Mouse (Mus musculus) C2C12 (cell line): ENCODE results near the gene Fancc. TPM values are rescaled to one million over a fixed set of nuclear protein-coding genes. Genes with fewer than 3 reads are reported as not detected.

Experiments
- H3K27me3 ChIP-seq: one replicate; pipeline ENCODE4 v1.6.1; 2011; ENCODE audit not compliant: control insufficient read depth, insufficient read depth, insufficient read length
- H3K36me3 ChIP-seq: one replicate; pipeline ENCODE4 v1.6.1; 2011; ENCODE audit not compliant: control insufficient read depth, insufficient read depth
- H3K4me3 ChIP-seq: one replicate; pipeline ENCODE4 v1.5.1; 2011; ENCODE audit warnings: mild to moderate bottlenecking, control low read depth; ENCODE audit not compliant: poor library complexity, insufficient read depth, severe bottlenecking
- H3K79me2 ChIP-seq: one replicate; pipeline ENCODE4 v1.6.1; 2011; ENCODE audit not compliant: control insufficient read depth, insufficient read depth
- H3K79me3 ChIP-seq: one replicate; pipeline ENCODE4 v1.6.1; 2011; ENCODE audit warnings: low read depth, control low read depth
- H3ac ChIP-seq: one replicate; pipeline ENCODE3; 2011; ENCODE audit warnings: low read depth; ENCODE audit not compliant: control insufficient read depth, insufficient read length
- CEBPB ChIP-seq: IDR thresholded peaks from one replicate; pipeline ENCODE4 v1.6.1; 2011; ENCODE audit warnings: low read depth, mild to moderate bottlenecking, control low read depth, moderate library complexity
- CTCF ChIP-seq: IDR thresholded peaks from one replicate; pipeline ENCODE4 v1.5.1; 2011; ENCODE audit not compliant: control insufficient read depth, insufficient read depth, insufficient read length
- FOSL1 ChIP-seq: IDR thresholded peaks from one replicate; pipeline ENCODE4 v1.8.0; 2011; ENCODE audit warnings: mild to moderate bottlenecking, low read length; ENCODE audit not compliant: poor library complexity, insufficient read depth, severe bottlenecking
- MAX ChIP-seq: IDR thresholded peaks from one replicate; pipeline ENCODE4 v1.6.1; 2011; ENCODE audit warnings: mild to moderate bottlenecking, control low read depth
- MYOD1 ChIP-seq: IDR thresholded peaks from one replicate; pipeline ENCODE4 v1.6.1; 2011; ENCODE audit warnings: low read depth; ENCODE audit not compliant: control insufficient read depth, insufficient read length
- MYOG ChIP-seq: IDR thresholded peaks from one replicate; pipeline ENCODE4 v1.6.1; 2011; ENCODE audit not compliant: control insufficient read depth, insufficient read length; ENCODE audit errors: extremely low read depth
- USF1 ChIP-seq: IDR thresholded peaks from one replicate; pipeline ENCODE4 v1.6.1; 2011; ENCODE audit warnings: low read depth, mild to moderate bottlenecking, control low read depth, moderate library complexity
- polyA plus RNA-seq: library from polyadenylated mRNA; unstranded; fragments of >200 nt; fragmentation: generic; extraction: Trizol; gene quantifications from one replicate; pipeline ENCODE4 v1.2.1, GENCODE M21; 2012; ENCODE audit warnings: missing spikeins

Gene Fancc
- polyA plus RNA-seq, 1 experiment: 9.3 TPM

- Histone ChIP-seq H3K36me3 (peaks cover 71% of the 10 kb centered on the region), H3K27me3 (no peaks in the 10 kb centered on the region), H3K79me3 (peaks cover 99% of the 10 kb centered on the region), H3K79me2 (peaks cover 100% of the 10 kb centered on the region), H3K4me3 (no peak overlapping the region), H3ac (no peak overlapping the region)
- TF ChIP-seq MYOG (no peak), FOSL1 (no peak), MAX (no peak), USF1 (no peak), CEBPB (no peak), CTCF (no peak), MYOD1 (no peak)
Measured at GRCm38 (mm10) chr13:63260753-63261631, 236.1 kb downstream of the Fancc start.

DNA sequence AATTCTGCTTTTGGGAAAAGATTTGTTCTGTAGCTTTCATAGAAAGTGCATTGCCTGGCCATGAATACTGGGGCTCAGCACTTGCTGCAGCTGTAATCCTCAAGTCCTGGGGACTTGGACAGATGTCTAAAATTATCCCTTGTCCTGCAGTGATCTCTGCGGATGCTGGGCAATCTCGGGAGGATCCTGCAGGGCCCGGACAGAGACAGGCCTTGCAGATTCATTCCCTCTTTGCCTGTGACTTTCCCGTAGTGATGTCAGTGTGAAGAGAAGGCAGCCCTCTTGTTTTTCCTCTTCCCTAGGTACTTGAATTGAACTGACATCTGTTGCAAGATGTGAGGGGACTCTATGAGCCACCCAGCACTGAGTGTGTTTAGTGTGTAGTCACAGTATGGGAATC is 236.9 kb downstream of the Fancc start:
- Histone ChIP-seq H3ac (no peak overlapping the region), H3K4me3 (no peak overlapping the region), H3K27me3 (no peaks in the 10 kb centered on the region), H3K79me3 (peaks cover 96% of the 10 kb centered on the region), H3K36me3 (peaks cover 69% of the 10 kb centered on the region), H3K79me2 (peaks cover 100% of the 10 kb centered on the region)
- TF ChIP-seq FOSL1: no peak
- no peak for TF ChIP-seq MYOG
- no peak for TF ChIP-seq CTCF
- TF ChIP-seq CEBPB: no peak
- TF ChIP-seq MAX: no peak
- no peak for TF ChIP-seq USF1
- no peak for TF ChIP-seq MYOD1

DNA sequence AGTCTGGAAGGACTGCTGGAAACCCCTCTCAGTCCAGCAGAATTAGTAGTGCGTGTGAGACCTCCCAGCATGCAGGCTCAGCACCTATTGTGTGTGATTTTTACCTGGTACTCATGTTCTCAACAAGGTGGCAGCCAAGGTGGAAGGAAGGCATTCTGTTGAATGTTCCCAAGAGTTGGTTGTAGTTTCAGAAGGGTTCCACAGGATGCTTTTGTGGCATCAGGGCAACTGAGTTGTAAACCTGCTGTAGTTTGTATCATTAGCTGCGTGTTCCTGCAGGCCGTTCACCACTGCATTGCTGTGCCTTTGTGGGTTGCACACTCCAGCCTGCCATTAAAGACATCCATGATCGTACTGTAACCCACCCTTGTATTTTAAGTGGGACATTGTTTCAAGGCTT is 238.4 kb downstream of the Fancc start:
- Histone ChIP-seq H3K4me3 (no peak overlapping the region), H3K27me3 (no peaks in the 10 kb centered on the region), H3K79me3 (peaks cover 96% of the 10 kb centered on the region), H3K36me3 (peaks cover 74% of the 10 kb centered on the region), H3K79me2 (peaks cover 100% of the 10 kb centered on the region), H3ac (no peak overlapping the region)
- no peak for TF ChIP-seq CEBPB
- TF ChIP-seq USF1: no peak
- no peak for TF ChIP-seq CTCF
- TF ChIP-seq MYOG: no peak
- TF ChIP-seq MAX: no peak
- no peak for TF ChIP-seq MYOD1
- no peak for TF ChIP-seq FOSL1

DNA sequence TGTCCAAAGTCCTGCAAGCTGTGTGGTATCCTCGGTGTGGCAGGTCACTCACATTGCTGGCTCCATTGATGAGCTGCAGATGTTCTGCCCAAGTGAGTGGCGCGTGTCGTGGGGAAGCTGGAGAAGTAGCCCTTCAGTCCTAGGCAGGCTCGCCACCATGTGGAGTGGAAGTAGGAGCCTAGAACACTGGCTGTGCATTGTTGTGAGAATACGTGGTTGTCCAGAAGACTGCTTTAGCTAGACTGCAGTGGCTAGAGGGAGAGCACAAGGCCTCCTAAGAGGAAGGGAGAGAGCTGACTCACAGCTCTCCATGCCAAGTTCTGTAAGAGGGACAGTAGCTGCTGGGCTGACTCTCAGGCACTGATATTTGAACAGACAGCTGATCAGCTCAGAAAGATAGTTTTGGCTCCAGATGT is 238.9 kb downstream of the Fancc start:
- Histone ChIP-seq H3K79me2 (peaks cover 100% of the 10 kb centered on the region), H3K36me3 (peaks cover 69% of the 10 kb centered on the region), H3K4me3 (no peak overlapping the region), H3K79me3 (peaks cover 96% of the 10 kb centered on the region), H3ac (peak overlapping the region; percentile 8), H3K27me3 (no peaks in the 10 kb centered on the region)
- TF ChIP-seq CEBPB: no peak
- peak; percentile 26 for TF ChIP-seq MYOD1

- Histone ChIP-seq H3K27me3 (no peaks in the 10 kb centered on the region), H3K79me2 (peaks cover 100% of the 10 kb centered on the region), H3K79me3 (peaks cover 93% of the 10 kb centered on the region), H3K36me3 (peaks cover 57% of the 10 kb centered on the region), H3ac (no peak overlapping the region), H3K4me3 (no peak overlapping the region)
- TF ChIP-seq MYOD1 (no peak), USF1 (no peak), FOSL1 (no peak), MAX (no peak), CEBPB (no peak), CTCF (no peak), MYOG (no peak)
Measured at GRCm38 (mm10) chr13:63256807-63257206, 240.3 kb downstream of the Fancc start.

DNA sequence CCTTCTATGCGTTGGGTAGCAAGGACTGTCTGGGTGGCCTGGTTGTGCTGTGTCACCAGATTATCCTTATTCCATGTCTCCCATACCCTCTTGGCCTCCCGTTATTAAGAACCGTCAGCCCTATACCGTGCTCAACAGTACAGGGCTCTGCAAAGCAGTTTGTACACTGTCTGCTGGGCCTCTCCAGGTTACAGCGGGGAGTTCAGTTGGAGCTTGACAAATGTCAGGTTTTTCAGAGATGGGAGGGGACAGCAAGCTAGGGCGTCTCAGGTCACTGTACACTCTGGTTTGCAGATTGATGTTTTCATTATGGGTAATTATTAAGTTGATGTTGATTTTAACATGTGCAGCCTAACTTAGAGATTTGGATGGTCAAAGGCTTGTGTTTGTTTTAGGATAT is 240.9 kb downstream of the Fancc start:
- TF ChIP-seq FOSL1: no peak
- no peak for TF ChIP-seq MYOD1
- no peak for TF ChIP-seq MYOG
- no peak for TF ChIP-seq USF1
- no peak for TF ChIP-seq MAX
- TF ChIP-seq CEBPB: no peak
- Histone ChIP-seq H3K36me3 (peaks cover 56% of the 10 kb centered on the region), H3K4me3 (no peak overlapping the region), H3ac (no peak overlapping the region), H3K27me3 (no peaks in the 10 kb centered on the region), H3K79me3 (peaks cover 92% of the 10 kb centered on the region), H3K79me2 (peaks cover 100% of the 10 kb centered on the region)
